Mouse (Mus musculus) neural tube, postnatal 0 days (tissue): ENCODE data around the gene Pcid2. TPM values are rescaled to one million over a fixed set of nuclear protein-coding genes. Genes with fewer than 3 reads are reported as not detected.

Experiments used
- microRNA-seq: library from miRNA; unstranded; fragments of <30 nt; microRNA quantifications from one replicate; pipeline ENCODE4, GENCODE M21; 2016
- polyA plus RNA-seq: library from polyadenylated mRNA; unstranded; fragments of >200 nt; fragmentation: Nextera tagmentation; extraction: Ambion mirVana; gene quantifications from 2 replicates; pipeline ENCODE4 v1.2.1, GENCODE M21; 2015

The Pcid2 gene
- polyA plus RNA-seq = 25.8 and 28.4 TPM in 2 replicates

DNA sequence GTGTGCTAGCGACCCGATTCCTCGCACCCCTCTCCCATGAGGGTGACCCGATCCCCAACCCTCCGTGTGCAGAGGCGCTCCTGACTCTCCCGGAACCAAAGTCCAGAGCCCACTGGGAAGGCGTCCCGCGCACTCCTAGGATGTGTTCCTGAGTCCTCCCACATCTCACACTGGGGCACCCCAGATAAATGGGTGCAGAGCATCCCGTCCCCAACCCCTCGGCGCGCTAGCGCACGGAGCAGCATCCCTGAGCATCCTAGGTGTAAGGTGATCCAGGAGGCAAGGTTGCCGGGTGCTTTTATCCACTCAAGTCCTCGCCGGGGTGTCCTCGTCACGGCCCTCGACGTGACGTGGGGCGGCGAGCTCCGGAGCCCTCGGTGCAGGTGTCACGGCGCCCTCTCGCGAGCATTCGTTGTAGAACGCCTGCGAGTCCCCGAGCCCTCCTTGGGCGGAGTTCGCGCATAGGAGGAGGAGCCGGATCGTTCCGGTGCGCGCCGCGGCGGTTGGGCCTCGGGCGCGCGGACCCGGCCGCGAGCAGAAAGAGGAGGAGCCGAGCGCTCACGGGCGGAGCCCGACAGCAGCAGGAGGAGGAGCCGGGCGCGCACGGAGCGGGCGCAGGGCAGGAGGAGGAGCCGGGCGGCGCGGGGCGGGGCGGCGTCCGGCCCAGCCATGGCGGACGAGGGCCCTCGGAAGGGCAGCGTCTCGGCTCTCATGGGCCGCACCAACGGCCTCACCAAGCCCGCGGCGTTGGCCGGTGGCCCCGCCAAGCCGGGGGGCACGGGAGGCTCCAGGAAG lies at the start of gene Pcid2, which contains the start of gene Cul4a:
Gene Pcid2, minus strand, starts transcription at position 373 of the 795 bp plus-strand sequence.
Gene Cul4a, plus strand, starts transcription at position 535 of the 795 bp plus-strand sequence.

DNA sequence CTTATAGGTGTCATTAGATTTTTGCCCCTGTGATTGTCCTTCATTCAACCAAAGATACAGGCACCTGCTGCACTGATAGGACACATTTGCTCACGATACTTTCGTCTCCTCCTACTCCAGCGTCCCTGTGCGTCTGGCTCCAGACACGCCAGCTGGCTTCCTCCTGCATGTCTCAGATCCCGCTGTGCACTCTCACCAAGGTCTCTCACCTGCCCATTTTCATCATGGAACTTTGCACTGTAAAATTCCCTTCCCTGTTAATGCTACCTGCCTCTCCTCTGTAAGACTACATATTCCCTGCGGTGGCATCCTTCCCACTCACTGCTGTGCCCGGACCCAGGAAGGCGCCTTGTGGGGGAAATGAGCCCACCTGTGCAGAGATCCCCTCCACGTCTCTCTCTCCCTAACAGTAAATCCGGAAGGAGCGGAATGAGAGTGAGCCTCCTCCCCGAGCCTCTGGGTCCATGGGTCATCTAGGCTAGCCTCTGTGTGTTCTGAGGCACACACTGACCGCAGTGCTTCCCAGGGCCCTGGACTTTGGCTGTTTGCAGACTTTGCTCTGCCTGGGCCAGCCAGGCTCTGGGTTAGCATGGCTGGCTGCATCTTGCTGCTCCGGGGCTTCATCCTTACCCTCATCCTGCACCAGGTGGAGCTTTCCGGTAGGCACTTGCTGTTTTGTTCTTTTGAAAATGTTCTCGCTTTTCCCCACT lies 44.7 kb downstream of the Pcid2 start, which contains the start of gene Proz:
Gene Proz, plus strand, starts transcription at position 474 of the 710 bp plus-strand sequence.

DNA sequence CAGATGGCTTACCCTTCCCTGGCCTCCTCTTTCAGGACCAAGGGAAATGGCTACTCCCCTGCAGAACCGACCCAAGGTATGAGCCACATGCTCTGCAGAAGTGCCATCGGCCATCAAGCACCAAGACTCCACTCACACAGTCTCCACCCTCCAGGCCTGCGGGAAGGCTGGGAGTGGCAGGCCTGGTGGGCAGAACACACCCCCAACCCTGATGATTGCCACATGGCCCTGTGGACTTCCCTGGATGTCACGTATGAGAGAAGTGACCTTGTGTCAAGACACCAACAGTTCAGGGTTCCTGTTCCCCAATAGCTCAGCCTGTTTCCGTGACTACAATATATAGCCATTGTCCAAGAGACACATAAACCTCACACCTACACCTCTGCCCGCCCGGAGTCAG lies 68.2 kb downstream of the Pcid2 start, which contains the start of gene F10:
Gene F10, plus strand, starts transcription at position 294 of the 400 bp plus-strand sequence.

Small RNAs within 50 kb of the gene (microRNA-seq; reads per million reads assigned to microRNA genes)
- gene Mir7065 = not detected

Other genes with a start within 250 kb of the Pcid2 start
- 78.7 and 91.1 TPM in 2 replicates for gene Mcf2l, start 231.7 kb downstream of the Pcid2 start, polyA plus RNA-seq
- 0.08 and 0.11 TPM in 2 replicates for gene F7, start 79.4 kb downstream of the Pcid2 start, polyA plus RNA-seq
- 0.10 and 0.17 TPM in 2 replicates for gene F10, start 68.2 kb downstream of the Pcid2 start, polyA plus RNA-seq
- 0.48 and 0.65 TPM in 2 replicates for gene Proz, start 44.5 kb downstream of the Pcid2 start, polyA plus RNA-seq
- gene Cul4a, start 162 bp upstream of the Pcid2 start, polyA plus RNA-seq = 53.5 and 54.3 TPM in 2 replicates
- 395 and 409 TPM in 2 replicates for gene Lamp1, start 53.7 kb upstream of the Pcid2 start, polyA plus RNA-seq
- gene Grtp1, start 95.2 kb upstream of the Pcid2 start, polyA plus RNA-seq = 19.1 and 19.8 TPM in 2 replicates
- 0.48 and 1.1 TPM in 2 replicates for gene Adprhl1, start 148.7 kb upstream of the Pcid2 start, polyA plus RNA-seq
- 24.0 and 28.9 TPM in 2 replicates for gene Dcun1d2, start 182.7 kb upstream of the Pcid2 start, polyA plus RNA-seq
- gene Tmco3, start 182.7 kb upstream of the Pcid2 start, polyA plus RNA-seq = 38.1 and 38.7 TPM in 2 replicates
- gene Tfdp1, start 233.3 kb upstream of the Pcid2 start, polyA plus RNA-seq = 73.7 TPM in 2 replicates